Mouse (Mus musculus) C2C12 (cell line): ENCODE data around the gene Cacnb4.

ENCODE experiments used
- CEBPB ChIP-seq: IDR thresholded peaks from one replicate; pipeline ENCODE4 v1.6.1; 2011; ENCODE audit warnings: low read depth, mild to moderate bottlenecking, control low read depth, moderate library complexity
- CTCF ChIP-seq: IDR thresholded peaks from one replicate; pipeline ENCODE4 v1.5.1; 2011; ENCODE audit not compliant: control insufficient read depth, insufficient read depth, insufficient read length
- FOSL1 ChIP-seq: IDR thresholded peaks from one replicate; pipeline ENCODE4 v1.8.0; 2011; ENCODE audit warnings: mild to moderate bottlenecking, low read length; ENCODE audit not compliant: poor library complexity, insufficient read depth, severe bottlenecking
- MAX ChIP-seq: IDR thresholded peaks from one replicate; pipeline ENCODE4 v1.6.1; 2011; ENCODE audit warnings: mild to moderate bottlenecking, control low read depth
- MYOD1 ChIP-seq: IDR thresholded peaks from one replicate; pipeline ENCODE4 v1.6.1; 2011; ENCODE audit warnings: low read depth; ENCODE audit not compliant: control insufficient read depth, insufficient read length
- MYOG ChIP-seq: IDR thresholded peaks from one replicate; pipeline ENCODE4 v1.6.1; 2011; ENCODE audit not compliant: control insufficient read depth, insufficient read length; ENCODE audit errors: extremely low read depth
- USF1 ChIP-seq: IDR thresholded peaks from one replicate; pipeline ENCODE4 v1.6.1; 2011; ENCODE audit warnings: low read depth, mild to moderate bottlenecking, control low read depth, moderate library complexity

DNA sequence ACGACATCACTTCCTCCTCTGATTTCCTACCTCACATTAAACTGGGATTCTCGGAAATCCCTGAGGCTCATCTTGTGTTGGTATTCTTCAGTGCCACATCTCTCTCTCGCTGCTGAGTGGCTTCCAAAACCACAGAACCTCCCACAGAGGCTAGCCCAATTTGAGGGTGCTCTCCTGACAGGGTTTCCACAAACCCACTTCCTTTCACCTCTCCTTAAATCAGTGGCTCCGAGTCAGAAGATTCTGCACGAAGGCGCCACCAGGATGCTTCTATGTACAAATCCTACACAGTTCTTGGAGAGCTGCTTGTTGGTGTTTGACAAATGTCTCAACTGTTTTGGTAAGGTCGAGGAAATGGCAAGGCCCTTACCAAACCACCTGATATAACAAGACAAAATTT, 115.5 kb downstream of the Cacnb4 start:
- TF ChIP-seq CTCF, result no peak
- no peak for TF ChIP-seq CEBPB
- no peak for TF ChIP-seq MAX
- TF ChIP-seq MYOG, result no peak
- no peak for TF ChIP-seq MYOD1
- TF ChIP-seq USF1, result no peak
- TF ChIP-seq FOSL1, result no peak
